ENCODE assay signal across 29 mouse cellular contexts in the genomic region with DNA sequence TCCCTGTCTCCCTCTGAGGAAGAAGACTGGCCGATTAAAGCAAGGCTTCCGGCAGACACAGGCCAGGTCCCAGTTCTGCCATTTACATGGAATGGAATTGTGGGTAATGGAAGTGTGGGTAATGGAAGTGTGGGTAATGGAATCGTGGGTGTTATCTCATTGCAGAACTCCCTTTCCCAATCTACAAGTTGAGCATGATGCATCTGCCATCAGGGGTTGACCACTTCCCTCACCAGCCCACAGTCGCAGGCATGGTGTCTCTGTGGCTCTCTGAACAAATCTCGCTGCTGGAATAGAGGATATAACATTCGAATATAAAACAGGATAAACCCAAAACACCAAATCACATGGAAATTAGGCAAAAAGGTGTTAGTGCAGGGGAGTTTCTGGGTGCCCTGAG. TPM values are rescaled to one million over a fixed set of nuclear protein-coding genes. Genes with fewer than 3 reads are reported as not detected.
"Had no signal": no experiment of that assay in that cellular context is flagged by ENCODE, and none has a peak within 500 bp of the region (broad histone marks: within the 10 kb centered on the region; RNA-seq: fewer than 3 reads in every experiment).

No protein-coding gene starts in this region.

- H3K9ac ChIP-seq: heart, embryonic 13.5 days; heart, embryonic 15.5 days; hindbrain, embryonic 13.5 days; hindbrain, embryonic 15.5 days; kidney, embryonic 15.5 days; limb, embryonic 12.5 days had no signal

- DNase-seq: gastrocnemius, adult 2 months; gastrocnemius, postnatal 10 days; gastrocnemius, postnatal 25 days; heart, adult 2 months; heart, postnatal 14 days; heart, postnatal 36 days; kidney, adult 11 months; kidney, adult 2 months; kidney, adult 9 months; kidney, postnatal 14 days; kidney, postnatal 36 days; liver had no signal

- H3K36me3 ChIP-seq: heart, embryonic 15.5 days; hindbrain, embryonic 15.5 days had no signal

- H3K27me3 ChIP-seq: heart, embryonic 13.5 days; heart, embryonic 15.5 days; hindbrain, embryonic 13.5 days; hindbrain, embryonic 15.5 days; kidney, embryonic 15.5 days; limb, embryonic 12.5 days had no signal

- H3K4me1 ChIP-seq: hindbrain, embryonic 13.5 days; hindbrain, embryonic 15.5 days; kidney, embryonic 15.5 days; limb, embryonic 12.5 days had no signal

- H3K27ac ChIP-seq: gastrocnemius, adult 2 months; heart, adult 2 months; heart, embryonic 13.5 days; heart, embryonic 15.5 days; hindbrain, embryonic 13.5 days; hindbrain, embryonic 15.5 days; hindbrain, postnatal 0 days; kidney, embryonic 15.5 days; kidney, postnatal 0 days; layer of hippocampus, adult 2 months; left cerebral cortex, adult 2 months; limb, embryonic 10.5 days; limb, embryonic 12.5 days had no signal

- ATAC-seq: hindbrain, postnatal 0 days; intestine, embryonic 16.5 days had no signal

- H3K9me3 ChIP-seq: heart, embryonic 13.5 days; heart, embryonic 15.5 days; hindbrain, embryonic 13.5 days; hindbrain, embryonic 15.5 days; kidney, embryonic 15.5 days; limb, embryonic 10.5 days; limb, embryonic 12.5 days had no signal

- H3K4me2 ChIP-seq: heart, embryonic 11.5 days; heart, embryonic 13.5 days; heart, embryonic 15.5 days; hindbrain, embryonic 13.5 days; hindbrain, embryonic 15.5 days; kidney, embryonic 15.5 days; limb, embryonic 12.5 days; liver, embryonic 11.5 days had no signal

- H3K4me3 ChIP-seq: gastrocnemius, adult 2 months; heart, adult 2 months; heart, embryonic 13.5 days; heart, embryonic 15.5 days; hindbrain, embryonic 13.5 days; hindbrain, embryonic 15.5 days; kidney, embryonic 15.5 days; layer of hippocampus, adult 2 months; left cerebral cortex, adult 2 months; limb, embryonic 10.5 days; limb, embryonic 12.5 days had no signal

RNA-seq across cellular contexts. Expression of gene Gpr65, which starts 57.9 kb away (rescaled TPM):
- total RNA-seq: layer of hippocampus, adult 2 months; layer of hippocampus, postnatal 10 days; layer of hippocampus, postnatal 25 days; left cerebral cortex, postnatal 14 days had no signal
